Mouse (Mus musculus) G1E (cell line): ENCODE measurements around the gene Gpr3. TPM values are rescaled to one million over a fixed set of nuclear protein-coding genes. Genes with fewer than 3 reads are reported as not detected.
A peak's percentile ranks its signal among the peaks of the same experiment; 100 is the strongest.

Experiments used
- ATAC-seq: 2 replicates; pipeline ENCODE4 v1.8.0; 2016; ENCODE audit warnings: mild to moderate bottlenecking; ENCODE audit not compliant: insufficient number of reproducible peaks, poor library complexity, low FRiP score, severe bottlenecking; ENCODE audit errors: extremely low read depth
- DNase-seq: peaks from one replicate; pipeline ENCODE4 v3.0.0; 2012; ENCODE audit warnings: low spot score
- H3K27me3 ChIP-seq: 2 replicates; pipeline ENCODE4 v1.6.1; 2012; ENCODE audit warnings: mild to moderate bottlenecking, low read length, inconsistent platforms; ENCODE audit not compliant: insufficient read depth
- H3K36me3 ChIP-seq: replicated peaks from 2 replicates; pipeline ENCODE3; 2012; ENCODE audit warnings: mild to moderate bottlenecking, inconsistent platforms
- H3K4me1 ChIP-seq: 2 replicates; pipeline ENCODE4 v1.6.1; 2012; ENCODE audit warnings: low read depth, low read length, inconsistent platforms, mixed read lengths; ENCODE audit not compliant: insufficient read depth
- H3K4me3 ChIP-seq: 2 replicates; pipeline ENCODE4 v1.5.1; 2012; ENCODE audit warnings: low read depth, mild to moderate bottlenecking, inconsistent platforms, low read length, moderate library complexity, mixed read lengths
- H3K9me3 ChIP-seq: replicated peaks from 2 replicates; pipeline ENCODE4 v1.6.1; 2012; ENCODE audit warnings: inconsistent platforms
- CTCF ChIP-seq: IDR thresholded peaks from 2 replicates; pipeline ENCODE4 v1.5.1; 2012; ENCODE audit warnings: low read depth, low read length, inconsistent platforms, mixed read lengths
- GATA1 ChIP-seq: IDR thresholded peaks from 2 replicates; pipeline ENCODE4 v1.6.1; 2012; ENCODE audit warnings: borderline replicate concordance, low read length, inconsistent platforms, mixed read lengths
- GATA2 ChIP-seq: IDR thresholded peaks from 2 replicates; pipeline ENCODE4 v1.6.1; 2012; ENCODE audit warnings: low read depth, low read length, inconsistent platforms, borderline replicate concordance
- POLR2AphosphoS5 ChIP-seq: IDR thresholded peaks from 2 replicates; pipeline ENCODE4 v1.6.1; 2012; ENCODE audit warnings: low read depth, low read length, inconsistent platforms; ENCODE audit not compliant: insufficient replicate concordance
- TAL1 ChIP-seq: conservative IDR thresholded peaks from 2 replicates; pipeline ENCODE4 v1.6.1; 2012; ENCODE audit warnings: low read depth, low read length, inconsistent platforms, mixed read lengths
- polyA plus RNA-seq: library from polyadenylated mRNA; stranded (reverse); fragments of >175 nt; gene quantifications from 2 replicates; pipeline ENCODE4 v1.2.3, GENCODE M21; 2012
- total RNA-seq, 2 experiments: library from RNA; stranded (forward) in 1 of 2; stranded (reverse) in 1 of 2; fragments of 200-1000 nt in 1 of 2; fragments of >200 nt in 1 of 2; fragmentation: Nextera tagmentation in 1 of 2; gene quantifications; 2 replicates each; pipeline ENCODE4 v1.2.3; 2014 to 2017

Gene Gpr3
- total and polyA plus RNA-seq, 3 experiments: 0.10 to 0.16 TPM; not detected in 1

- Histone ChIP-seq H3K27me3 (no peaks in the 10 kb centered on the region), H3K36me3 (peaks cover 66% of the 10 kb centered on the region), H3K4me1 (peaks cover 87% of the 10 kb centered on the region), H3K9me3 (no peaks in the 10 kb centered on the region), H3K4me3 (no peak overlapping the region; the same call in 1 of the 2 replicates)
- peak; percentile 43 for DNase-seq
- TF ChIP-seq GATA1 (no peak), TAL1 (peak; percentile 48; the same call in 1 of the 2 replicates), POLR2AphosphoS5 (no peak)
- ATAC-seq: no peak
Measured at GRCm38 (mm10) chr4:133244289-133244688, 32.0 kb upstream of the Gpr3 start.

GRCm38 (mm10) chr4:133243538-133243937, 31.2 kb upstream of the Gpr3 start:
- no peak for DNase-seq
- TF ChIP-seq TAL1 (no peak), POLR2AphosphoS5 (no peak), GATA2 (no peak), GATA1 (no peak), CTCF (no peak)
- no peak for ATAC-seq
- Histone ChIP-seq H3K27me3 (no peaks in the 10 kb centered on the region), H3K4me1 (peaks cover 89% of the 10 kb centered on the region), H3K4me3 (peak overlapping the region; percentile 61; the same call in 1 of the 2 replicates), H3K36me3 (peaks cover 65% of the 10 kb centered on the region), H3K9me3 (no peaks in the 10 kb centered on the region)

GRCm38 (mm10) chr4:133242710-133243109, 30.4 kb upstream of the Gpr3 start:
- no peak for TF ChIP-seq TAL1
- no peak for TF ChIP-seq GATA2
- no peak for TF ChIP-seq CTCF
- no peak for TF ChIP-seq POLR2AphosphoS5
- no peak for TF ChIP-seq GATA1
- peaks cover 1% of the 10 kb centered on the region; the same call in 1 of the 2 replicates for H3K9me3 ChIP-seq
- DNase-seq (no peak), ATAC-seq (no peak)
- H3K27me3 ChIP-seq: no peaks in the 10 kb centered on the region
- peaks cover 59% of the 10 kb centered on the region for H3K36me3 ChIP-seq
- H3K4me1 ChIP-seq: peaks cover 87% of the 10 kb centered on the region
- H3K4me3 ChIP-seq: peak overlapping the region; percentile 65; the same call in 1 of the 2 replicates

GRCm38 (mm10) chr4:133241910-133242309, 29.6 kb upstream of the Gpr3 start:
- no peak for ATAC-seq
- no peaks in the 10 kb centered on the region for H3K27me3 ChIP-seq
- H3K4me1 ChIP-seq: peaks cover 84% of the 10 kb centered on the region
- H3K9me3 ChIP-seq: peaks cover 4% of the 10 kb centered on the region; the same call in 1 of the 2 replicates
- peak overlapping the region; percentile 84 for H3K4me3 ChIP-seq
- no peak for TF ChIP-seq POLR2AphosphoS5
- no peak for TF ChIP-seq TAL1
- TF ChIP-seq CTCF: no peak
- TF ChIP-seq GATA1: no peak
- TF ChIP-seq GATA2: no peak
- peaks cover 52% of the 10 kb centered on the region for H3K36me3 ChIP-seq
- DNase-seq: no peak

- DNase-seq (peak; percentile 76), ATAC-seq (peak; percentile 55)
- Histone ChIP-seq H3K9me3 (peaks cover 4% of the 10 kb centered on the region; the same call in 1 of the 2 replicates), H3K4me1 (peaks cover 84% of the 10 kb centered on the region), H3K4me3 (peak overlapping the region; percentile 84), H3K27me3 (no peaks in the 10 kb centered on the region), H3K36me3 (peaks cover 45% of the 10 kb centered on the region)
- no peak for TF ChIP-seq POLR2AphosphoS5
- no peak for TF ChIP-seq CTCF
- TF ChIP-seq GATA1: no peak
- no peak for TF ChIP-seq TAL1
- no peak for TF ChIP-seq GATA2
Measured at GRCm38 (mm10) chr4:133240934-133241908, 28.9 kb upstream of the Gpr3 start.

GRCm38 (mm10) chr4:133240490-133240921, 28.2 kb upstream of the Gpr3 start, which contains the start of gene Map3k6:
Gene Map3k6 (plus strand): TSS chr4:133240818.
- Histone ChIP-seq H3K4me1 (peaks cover 81% of the 10 kb centered on the region), H3K4me3 (peak within 1 kb of the TSS; percentile 84), H3K27me3 (no peaks in the 10 kb centered on the region), H3K36me3 (peaks cover 38% of the 10 kb centered on the region), H3K9me3 (peaks cover 4% of the 10 kb centered on the region; the same call in 1 of the 2 replicates)
- TF ChIP-seq TAL1 (no peak), GATA2 (no peak), GATA1 (no peak), POLR2AphosphoS5 (no peak), CTCF (no peak)
- DNase-seq: peak; percentile 73
- peak; percentile 61 for ATAC-seq
